In genomic region chr12:103433986-103434731, GRCm38 (mm10) we compare ENCODE assay signal across 1 mouse cellular context.
TF ChIP-seq lines count a peak whose summit lies in the region.

Gene Ifi27 (plus strand): TSS chr12:103434211.

TF ChIP-seq in CH12.LX, 34 proteins besides CTCF, POLR2A, EP300 and RAD21 (continued from another document):
- TF ChIP-seq MYC (IDR thresholded peaks at IDR 0.05; ENCODE audit: low read depth, low read length), result no peak
- TF ChIP-seq MAX (IDR thresholded peaks at IDR 0.05; ENCODE audit: low read length), result peak; percentile 90
- TF ChIP-seq USF2 (conservative IDR thresholded peaks at IDR 0.05; ENCODE audit: low read depth, low read length), result peak; percentile 96
- no peak for TF ChIP-seq SMC3 (IDR thresholded peaks at IDR 0.05; ENCODE audit: low read depth, low read length)
